19 mouse cellular contexts compared by ENCODE assay signal in the genomic region with DNA sequence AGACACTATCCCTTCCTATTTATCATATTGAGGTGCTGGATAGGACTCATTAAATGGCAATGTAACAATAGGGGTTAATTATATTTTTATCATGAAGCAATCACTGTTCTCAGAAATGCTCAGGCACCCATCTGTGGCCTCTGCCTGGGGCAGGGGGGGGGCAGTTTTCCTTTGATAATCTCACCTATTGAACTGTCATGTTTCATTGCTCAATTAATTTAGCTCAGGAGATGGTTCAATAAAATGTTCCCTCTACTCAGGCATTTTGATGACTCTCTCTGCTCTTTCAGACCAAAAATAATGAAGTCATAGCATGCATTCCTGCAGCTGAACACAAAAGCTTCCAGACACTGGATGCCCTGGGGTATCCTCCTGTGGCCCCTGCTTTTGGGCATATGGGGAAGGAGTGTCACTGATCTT.
DNase-seq lines count a peak whose midpoint lies in the region; ATAC-seq lines count a peak whose summit lies in the region.
"Had no signal": no experiment of that assay in that cellular context is flagged by ENCODE, and none has a peak within 500 bp of the region (broad histone marks: within the 10 kb centered on the region; RNA-seq: fewer than 3 reads in every experiment).

No protein-coding gene starts in this region.

- no peaks in the 10 kb centered on the region for H3K36me3 ChIP-seq in forebrain, embryonic 13.5 days (ENCODE audit: poor library complexity, severe bottlenecking)
- no peaks in the 10 kb centered on the region for H3K36me3 ChIP-seq in forebrain, embryonic 10.5 days (replicated peaks)
- H3K36me3 ChIP-seq in neural tube, embryonic 12.5 days: no peaks in the 10 kb centered on the region
- no peaks in the 10 kb centered on the region for H3K36me3 ChIP-seq in midbrain, embryonic 13.5 days
- H3K36me3 ChIP-seq: embryonic facial prominence, embryonic 15.5 days; heart, embryonic 12.5 days; limb, embryonic 15.5 days had no signal

- no peak overlapping the region for H3K4me3 ChIP-seq in forebrain, embryonic 13.5 days
- no peak overlapping the region for H3K4me3 ChIP-seq in forebrain, embryonic 10.5 days
- no peak overlapping the region for H3K4me3 ChIP-seq in neural tube, embryonic 12.5 days
- H3K4me3 ChIP-seq in midbrain, embryonic 13.5 days (replicated peaks): no peak overlapping the region
- H3K4me3 ChIP-seq: embryonic facial prominence, embryonic 15.5 days; heart, embryonic 12.5 days; layer of hippocampus, adult 2 months; limb, embryonic 15.5 days had no signal

- peak; percentile 43; the same call in 1 of the 2 replicates for ATAC-seq in forebrain, embryonic 13.5 days
- ATAC-seq in neural tube, embryonic 12.5 days (ENCODE audit: low FRiP score, low read depth): peak; percentile 88
- ATAC-seq in midbrain, embryonic 13.5 days: peak; percentile 80
- ATAC-seq: lung, postnatal 0 days had no signal

- H3K27me3 ChIP-seq in forebrain, embryonic 13.5 days: no peaks in the 10 kb centered on the region
- H3K27me3 ChIP-seq in forebrain, embryonic 10.5 days (ENCODE audit: poor library complexity, severe bottlenecking): no peaks in the 10 kb centered on the region
- no peaks in the 10 kb centered on the region for H3K27me3 ChIP-seq in neural tube, embryonic 12.5 days (replicated peaks)
- H3K27me3 ChIP-seq in midbrain, embryonic 13.5 days: no peaks in the 10 kb centered on the region
- H3K27me3 ChIP-seq: embryonic facial prominence, embryonic 15.5 days; heart, embryonic 12.5 days; limb, embryonic 15.5 days had no signal

- H3K4me2 ChIP-seq in forebrain, embryonic 13.5 days: no peak overlapping the region
- H3K4me2 ChIP-seq in neural tube, embryonic 12.5 days (replicated peaks): no peak overlapping the region
- H3K4me2 ChIP-seq in midbrain, embryonic 13.5 days (replicated peaks): no peak overlapping the region
- H3K4me2 ChIP-seq: embryonic facial prominence, embryonic 15.5 days; heart, embryonic 12.5 days; limb, embryonic 15.5 days had no signal

- no peak overlapping the region for H3K27ac ChIP-seq in forebrain, embryonic 13.5 days
- no peak overlapping the region for H3K27ac ChIP-seq in forebrain, embryonic 10.5 days
- H3K27ac ChIP-seq in neural tube, embryonic 12.5 days: no peak overlapping the region
- no peak overlapping the region for H3K27ac ChIP-seq in midbrain, embryonic 13.5 days
- H3K27ac ChIP-seq: embryonic facial prominence, embryonic 15.5 days; layer of hippocampus, adult 2 months; limb, embryonic 15.5 days had no signal

- intact Hi-C loops in left cerebral cortex, postnatal 4 days (cut with DNase I): no loop called here

- H3K9ac ChIP-seq in forebrain, embryonic 13.5 days: no peak overlapping the region
- no peak overlapping the region for H3K9ac ChIP-seq in neural tube, embryonic 12.5 days
- no peak overlapping the region for H3K9ac ChIP-seq in midbrain, embryonic 13.5 days (replicated peaks)
- H3K9ac ChIP-seq: embryonic facial prominence, embryonic 15.5 days; heart, embryonic 12.5 days; limb, embryonic 15.5 days had no signal

- H3K9me3 ChIP-seq in forebrain, embryonic 13.5 days (replicated peaks): no peaks in the 10 kb centered on the region
- no peaks in the 10 kb centered on the region for H3K9me3 ChIP-seq in forebrain, embryonic 10.5 days
- no peaks in the 10 kb centered on the region for H3K9me3 ChIP-seq in neural tube, embryonic 12.5 days
- H3K9me3 ChIP-seq in midbrain, embryonic 13.5 days: no peaks in the 10 kb centered on the region
- H3K9me3 ChIP-seq: embryonic facial prominence, embryonic 15.5 days; heart, embryonic 12.5 days; limb, embryonic 15.5 days had no signal

- H3K4me1 ChIP-seq in forebrain, embryonic 13.5 days: no peaks in the 10 kb centered on the region
- no peaks in the 10 kb centered on the region for H3K4me1 ChIP-seq in forebrain, embryonic 10.5 days
- no peaks in the 10 kb centered on the region for H3K4me1 ChIP-seq in neural tube, embryonic 12.5 days
- H3K4me1 ChIP-seq in midbrain, embryonic 13.5 days (replicated peaks): 0 out of 2 replicates have a peak, but pooled peaks cover 3% of the 10 kb centered on the region
- H3K4me1 ChIP-seq: embryonic facial prominence, embryonic 15.5 days; heart, embryonic 12.5 days; limb, embryonic 15.5 days had no signal

- no peak for DNase-seq in forebrain, embryonic 10.5 days (ENCODE audit: extremely low spot score, low spot score)
- no peak for DNase-seq in neural tube, embryonic 10.5 days (ENCODE audit: extremely low spot score, low spot score)
- DNase-seq in retina, postnatal 1 day: peak; percentile 21
- DNase-seq in gastrocnemius, adult 8-10 months (ENCODE audit: low spot score in 2 of 2): no peak
- DNase-seq in left cerebral cortex, postnatal 4 days: no peak
- DNase-seq: B cell, adult 2 months; cerebellum, adult 8-10 months; heart, postnatal 14 days; kidney, adult 8-10 months; kidney, postnatal 14 days; thymus, postnatal 4 days had no signal
